Mouse (Mus musculus) liver, embryonic 15.5 days (tissue): ENCODE measurements around the gene Odf4. TPM values are rescaled to one million over a fixed set of nuclear protein-coding genes. Genes with fewer than 3 reads are reported as not detected.
"Not testable (repeated sequence)": the region's sequence is repeated elsewhere in the genome, so short reads cannot be mapped to it uniquely, and the experiment has no call there.

Source experiments
- ATAC-seq: fragments of 200-750 bp; cut with Nextera tagmentation; 2 replicates; pipeline ENCODE4 v1.8.0; 2017; ENCODE audit warnings: moderate number of reproducible peaks, mild to moderate bottlenecking, moderate library complexity; ENCODE audit not compliant: insufficient read depth
- H3K27ac ChIP-seq: fragments of 300-500 bp; sonication (generic); replicated peaks from 2 replicates; pipeline ENCODE4 v1.5.1; 2015; ENCODE audit warnings: mild to moderate bottlenecking, inconsistent platforms
- H3K27me3 ChIP-seq: fragments of 300-500 bp; sonication (generic); 2 replicates; pipeline ENCODE4 v1.6.1; 2015; ENCODE audit warnings: mild to moderate bottlenecking, inconsistent platforms
- H3K36me3 ChIP-seq: fragments of 300-500 bp; sonication (generic); replicated peaks from 2 replicates; pipeline ENCODE4 v1.6.1; 2015; ENCODE audit warnings: moderate library complexity, mild to moderate bottlenecking, inconsistent platforms
- H3K4me1 ChIP-seq: fragments of 300-500 bp; sonication (generic); replicated peaks from 2 replicates; pipeline ENCODE4 v1.6.1; 2015; ENCODE audit warnings: inconsistent platforms
- H3K4me2 ChIP-seq: fragments of 300-500 bp; sonication (generic); 2 replicates; pipeline ENCODE4 v1.6.1; 2015; ENCODE audit warnings: moderate library complexity, mild to moderate bottlenecking, inconsistent platforms
- H3K4me3 ChIP-seq: fragments of 300-500 bp; sonication (generic); replicated peaks from 2 replicates; pipeline ENCODE4 v1.5.1; 2015; ENCODE audit warnings: mild to moderate bottlenecking, inconsistent platforms
- H3K9ac ChIP-seq: fragments of 300-500 bp; sonication (generic); 2 replicates; pipeline ENCODE4 v1.6.1; 2015; ENCODE audit warnings: moderate library complexity, mild to moderate bottlenecking, inconsistent platforms
- H3K9me3 ChIP-seq: fragments of 300-500 bp; sonication (generic); replicated peaks from 2 replicates; pipeline ENCODE4 v1.6.1; 2016; ENCODE audit warnings: inconsistent platforms
- WGBS: fragments of 180-500 bp; shearing (Covaris S2); methylation state at CpG from one replicate; pipeline ENCODE4 v1.1.7; 2015; ENCODE audit warnings: mixed read lengths; ENCODE audit not compliant: insufficient replicate concordance; 5-methylcytosine and 5-hydroxymethylcytosine counted together
- polyA plus RNA-seq: library from polyadenylated mRNA; unstranded; fragments of >200 nt; fragmentation: Nextera tagmentation; extraction: Ambion mirVana; gene quantifications from 2 replicates; pipeline ENCODE4 v1.2.1, GENCODE M21; 2015

Gene Odf4
- polyA plus RNA-seq, 1 experiment from 2014 or later = not detected

DNA sequence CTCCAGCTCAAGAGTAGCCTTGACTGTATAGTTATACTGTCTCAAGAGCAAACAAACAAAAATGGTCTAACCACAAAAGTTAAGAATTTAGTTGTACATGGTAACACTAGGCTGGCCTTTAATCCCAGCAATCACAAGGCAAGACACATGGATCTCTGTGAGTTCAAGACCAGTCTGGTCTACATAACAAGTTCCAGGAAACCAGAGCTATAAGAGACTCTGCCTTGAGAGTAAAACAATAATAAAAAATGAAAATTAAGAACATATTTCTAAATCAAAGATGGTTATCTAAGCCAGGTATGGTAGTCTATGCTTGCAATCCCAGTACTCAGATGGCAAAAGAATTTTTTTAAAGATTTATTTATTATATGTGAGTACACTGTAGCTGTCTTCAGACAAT lies 38.2 kb upstream of the Odf4 start:
- Histone ChIP-seq H3K4me1 (peaks cover 28% of the 10 kb centered on the region), H3K27ac (no peak overlapping the region), H3K4me2 (no peak overlapping the region), H3K27me3 (peaks cover 6% of the 10 kb centered on the region; the same call in 1 of the 2 replicates), H3K36me3 (no peaks in the 10 kb centered on the region), H3K9ac (no peak overlapping the region), H3K4me3 (no peak overlapping the region), H3K9me3 (no peaks in the 10 kb centered on the region)
- ATAC-seq = no peak

DNA sequence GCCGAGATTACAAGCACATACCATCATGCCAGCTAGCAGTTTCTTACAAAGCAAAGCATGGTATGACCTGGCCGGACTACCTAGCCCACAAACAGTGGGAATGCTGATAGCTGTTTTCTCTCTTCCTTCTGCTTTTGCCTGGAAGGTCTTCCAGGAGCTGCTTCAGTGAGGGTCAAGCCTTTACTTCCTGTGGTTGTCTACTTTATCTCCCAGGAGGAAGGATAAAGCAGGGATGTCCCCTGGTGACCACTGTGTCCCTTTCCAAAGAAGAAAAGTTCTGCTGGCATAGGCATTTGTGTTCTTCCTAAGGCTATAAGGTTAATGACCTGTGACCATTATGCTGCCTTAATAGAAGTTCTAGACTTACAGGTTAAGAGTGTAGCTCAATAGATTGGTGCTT lies 36.5 kb upstream of the Odf4 start:
- Histone ChIP-seq H3K4me1 (peaks cover 19% of the 10 kb centered on the region), H3K9me3 (no peaks in the 10 kb centered on the region), H3K4me2 (no peak overlapping the region), H3K27me3 (no peaks in the 10 kb centered on the region), H3K36me3 (no peaks in the 10 kb centered on the region), H3K27ac (no peak overlapping the region), H3K4me3 (no peak overlapping the region), H3K9ac (no peak overlapping the region)
- WGBS = 47% methylated on average over 2 of the region's 2 CpGs
- no peak for ATAC-seq

DNA sequence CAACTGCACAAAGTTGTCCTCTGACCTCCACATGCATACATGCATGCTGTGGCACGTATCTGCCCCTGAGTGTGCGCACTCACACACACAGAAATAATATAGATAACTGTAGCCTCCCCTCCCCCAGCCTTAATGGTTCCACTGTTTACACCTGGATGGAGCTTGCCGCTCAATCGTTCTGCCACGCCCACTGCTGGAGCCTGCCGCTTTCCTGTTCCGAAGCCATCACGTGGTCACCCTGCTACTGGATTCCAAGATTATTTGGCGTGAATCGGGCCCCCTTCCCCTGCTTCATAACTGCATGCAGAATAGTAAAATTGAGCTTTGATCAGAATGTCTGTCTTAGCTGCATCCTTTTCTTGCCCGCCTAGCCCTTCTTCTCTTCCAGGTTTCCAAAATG lies 35.3 kb upstream of the Odf4 start:
- not testable (repeated sequence) for ATAC-seq, H3K4me3 ChIP-seq, H3K4me1 ChIP-seq, H3K27me3 ChIP-seq, H3K27ac ChIP-seq, H3K4me2 ChIP-seq, H3K9ac ChIP-seq, H3K9me3 ChIP-seq, H3K36me3 ChIP-seq
- WGBS = 34% methylated on average over 11 of the region's 11 CpGs

DNA sequence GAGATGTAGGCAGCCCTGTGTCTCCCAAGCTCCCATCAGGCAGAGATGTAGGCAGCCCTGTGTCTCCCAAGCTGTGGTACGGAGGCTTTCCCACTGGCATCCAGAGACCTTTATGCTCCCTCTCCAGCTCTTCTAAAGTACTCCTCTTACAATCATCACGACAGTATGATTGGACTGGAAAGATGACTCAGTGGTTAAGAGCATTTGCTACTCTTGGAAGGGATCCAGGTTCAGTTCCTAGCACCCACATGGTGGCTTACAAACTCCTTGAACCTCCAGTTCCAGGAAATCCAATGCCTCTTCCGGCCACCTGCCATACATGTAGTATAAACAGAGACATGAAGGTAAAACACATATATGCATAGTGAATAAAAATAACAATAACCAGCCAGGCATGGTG lies 34.7 kb upstream of the Odf4 start:
- peaks cover 3% of the 10 kb centered on the region for H3K4me1 ChIP-seq
- H3K4me2 ChIP-seq = no peak overlapping the region
- no peak for ATAC-seq
- H3K36me3 ChIP-seq = no peaks in the 10 kb centered on the region
- no peak overlapping the region for H3K27ac ChIP-seq
- no peak overlapping the region for H3K4me3 ChIP-seq
- H3K27me3 ChIP-seq = peaks cover 13% of the 10 kb centered on the region
- no peaks in the 10 kb centered on the region for H3K9me3 ChIP-seq
- WGBS = 61% methylated on average over 3 of the region's 3 CpGs
- H3K9ac ChIP-seq = no peak overlapping the region

DNA sequence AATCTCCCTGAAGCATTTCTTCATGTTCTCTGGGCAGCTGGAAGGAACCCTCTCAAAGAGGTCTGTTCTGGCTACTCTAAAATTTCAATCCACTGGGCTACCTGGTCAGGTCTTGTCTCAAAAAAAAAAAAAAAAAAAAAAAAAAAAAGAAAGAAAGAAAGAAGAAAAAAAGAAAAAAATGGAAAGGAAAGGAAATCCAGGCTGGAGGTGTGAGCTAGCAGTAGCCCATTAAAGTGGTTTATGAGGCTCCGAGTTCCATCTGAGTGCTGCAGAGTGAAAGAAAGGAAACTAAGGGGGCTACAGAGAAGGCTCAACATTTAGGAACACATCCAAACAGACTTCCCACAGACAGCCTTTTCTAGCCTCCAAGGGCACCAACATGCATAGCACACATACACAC lies 31.1 kb upstream of the Odf4 start:
- 69% methylated on average over 1 of the region's 1 CpGs for WGBS
- Histone ChIP-seq H3K4me3 (no peak overlapping the region), H3K27me3 (peaks cover 49% of the 10 kb centered on the region), H3K9me3 (no peaks in the 10 kb centered on the region), H3K36me3 (no peaks in the 10 kb centered on the region), H3K4me1 (no peaks in the 10 kb centered on the region), H3K9ac (no peak overlapping the region), H3K27ac (no peak overlapping the region), H3K4me2 (no peak overlapping the region)
- no peak for ATAC-seq

DNA sequence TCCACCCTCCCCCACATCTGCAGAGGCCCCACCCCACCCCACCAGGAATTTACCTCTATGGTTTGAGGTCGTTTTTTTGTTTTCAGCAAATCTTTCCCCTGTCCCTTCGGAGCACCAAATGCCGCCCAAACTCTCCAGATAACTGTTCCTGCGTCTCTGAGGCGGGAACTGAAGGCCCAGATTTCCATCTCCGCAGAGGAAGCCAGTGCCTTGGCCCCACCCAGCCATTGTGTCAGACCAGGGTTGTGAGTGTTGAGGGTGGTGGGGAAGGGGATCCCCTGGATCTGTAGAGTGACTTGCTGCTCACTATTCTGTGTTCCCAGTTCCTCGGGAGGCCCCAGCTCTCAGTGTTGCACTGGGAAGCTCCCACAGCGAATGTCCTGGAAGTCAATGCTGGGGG lies 30.4 kb upstream of the Odf4 start, which contains the start of gene Arhgef15:
Arhgef15 (minus strand) TSS at position 173 of the 400 bp plus-strand sequence.
- Histone ChIP-seq H3K27me3 (peaks cover 53% of the 10 kb centered on the region), H3K9ac (no peak within 1 kb of the TSS), H3K9me3 (no peaks in the 10 kb centered on the region), H3K4me2 (no peak within 1 kb of the TSS), H3K4me3 (peak within 1 kb of the TSS; percentile 11), H3K4me1 (no peaks in the 10 kb centered on the region), H3K36me3 (no peaks in the 10 kb centered on the region), H3K27ac (no peak within 1 kb of the TSS)
- no peak for ATAC-seq
- WGBS = 30% methylated on average over 8 of the region's 8 CpGs

DNA sequence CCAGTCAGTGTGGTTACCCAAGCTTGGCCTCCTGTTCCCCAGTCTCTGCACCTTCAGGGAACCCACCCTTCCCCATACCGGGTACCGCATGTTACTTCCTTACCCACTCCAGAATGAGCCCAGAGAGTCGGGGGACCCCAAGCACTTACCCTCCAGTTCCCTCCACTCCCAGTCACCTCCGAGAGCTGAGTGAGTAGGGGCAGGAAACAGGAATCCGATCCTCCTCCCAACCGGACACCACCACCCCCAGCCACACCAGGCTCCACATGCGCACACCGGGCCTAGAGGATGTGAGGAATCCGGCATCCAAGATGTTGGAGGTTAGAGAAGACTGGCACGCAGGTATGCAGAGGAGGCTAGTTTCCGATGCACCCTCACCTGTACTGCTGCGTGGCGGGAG lies 29.8 kb upstream of the Odf4 start:
- H3K9ac ChIP-seq = no peak overlapping the region
- no peaks in the 10 kb centered on the region for H3K4me1 ChIP-seq
- peak overlapping the region; percentile 11 for H3K4me3 ChIP-seq
- H3K27me3 ChIP-seq = peaks cover 58% of the 10 kb centered on the region
- H3K27ac ChIP-seq = no peak overlapping the region
- H3K4me2 ChIP-seq = no peak overlapping the region
- no peak for ATAC-seq
- H3K9me3 ChIP-seq = no peaks in the 10 kb centered on the region
- H3K36me3 ChIP-seq = no peaks in the 10 kb centered on the region
- 35% methylated on average over 13 of the region's 13 CpGs for WGBS

DNA sequence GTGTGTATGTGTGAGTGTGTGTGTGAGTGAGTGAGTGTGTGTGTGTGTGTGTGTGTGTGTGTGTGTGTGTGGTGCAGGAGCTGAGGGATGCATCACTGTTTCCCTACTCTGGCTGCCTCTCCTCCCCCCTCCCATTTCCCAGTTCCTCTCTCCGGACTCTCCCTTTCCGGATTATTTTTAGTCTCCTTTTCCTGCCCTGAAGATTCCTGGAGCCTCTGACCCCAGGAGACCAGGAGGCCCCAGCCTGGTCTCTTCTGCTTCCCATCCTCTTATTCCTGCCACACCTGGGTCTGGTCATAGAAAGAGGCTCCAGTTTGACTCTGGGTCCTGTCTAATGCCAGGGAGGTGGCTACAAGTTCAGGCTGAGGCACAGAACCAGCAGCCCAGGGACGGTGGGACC lies 29.2 kb upstream of the Odf4 start:
- H3K27ac ChIP-seq = no peak overlapping the region
- no peaks in the 10 kb centered on the region for H3K36me3 ChIP-seq
- no peak overlapping the region for H3K9ac ChIP-seq
- no peaks in the 10 kb centered on the region for H3K4me1 ChIP-seq
- H3K4me3 ChIP-seq = peak overlapping the region; percentile 11
- WGBS = 21% methylated on average over 3 of the region's 3 CpGs
- H3K27me3 ChIP-seq = peaks cover 64% of the 10 kb centered on the region
- no peak overlapping the region for H3K4me2 ChIP-seq
- ATAC-seq = no peak
- no peaks in the 10 kb centered on the region for H3K9me3 ChIP-seq

DNA sequence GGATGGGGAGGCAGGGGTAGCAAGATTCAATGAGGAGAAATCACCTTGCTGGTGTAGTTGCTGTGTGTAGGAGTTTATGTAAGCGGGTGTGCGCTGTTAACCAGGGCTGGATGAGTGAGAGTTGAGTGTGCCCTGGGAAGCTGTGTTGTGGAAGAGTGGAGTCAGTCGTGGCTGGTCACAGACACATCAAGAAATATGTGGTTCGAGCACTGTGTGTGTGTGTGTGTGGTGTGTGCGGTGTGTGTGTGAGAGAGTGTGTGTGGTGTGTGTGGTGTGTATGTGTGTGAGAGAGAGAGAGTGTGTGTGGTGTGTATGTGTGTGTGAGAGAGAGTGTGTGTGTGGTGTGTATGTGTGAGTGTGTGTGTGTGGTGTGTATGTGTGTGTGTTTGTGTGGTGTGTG lies 28.6 kb upstream of the Odf4 start:
- Histone ChIP-seq H3K27ac (no peak overlapping the region), H3K9ac (no peak overlapping the region), H3K27me3 (peaks cover 67% of the 10 kb centered on the region), H3K36me3 (no peaks in the 10 kb centered on the region), H3K9me3 (no peaks in the 10 kb centered on the region), H3K4me3 (no peak overlapping the region), H3K4me2 (no peak overlapping the region), H3K4me1 (no peaks in the 10 kb centered on the region)
- 60% methylated on average over 5 of the region's 5 CpGs for WGBS
- ATAC-seq = no peak

DNA sequence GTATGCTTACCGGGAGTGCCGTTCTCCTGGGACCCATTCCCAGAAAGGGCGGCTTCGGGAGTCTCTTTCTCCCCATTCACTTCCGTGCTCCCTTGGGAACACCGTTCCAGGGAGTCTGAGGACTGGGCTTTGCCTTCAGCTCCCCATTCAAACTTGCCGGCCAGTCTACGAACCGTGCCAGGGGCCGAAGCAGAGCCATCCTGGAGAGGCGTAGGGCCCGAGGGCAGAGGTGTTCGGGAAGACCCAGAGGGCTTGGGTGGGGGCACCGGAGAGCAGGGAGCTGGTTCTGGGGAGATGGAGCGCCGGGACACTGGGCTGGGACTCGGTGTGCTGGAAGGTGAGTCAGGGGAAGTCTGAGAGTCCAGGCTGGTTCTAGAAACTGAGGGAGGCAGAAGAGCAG lies 27.5 kb upstream of the Odf4 start:
- H3K4me1 ChIP-seq = no peaks in the 10 kb centered on the region
- no peak for ATAC-seq
- H3K9me3 ChIP-seq = no peaks in the 10 kb centered on the region
- H3K36me3 ChIP-seq = no peaks in the 10 kb centered on the region
- no peak overlapping the region for H3K9ac ChIP-seq
- peak overlapping the region; percentile 42 for H3K4me2 ChIP-seq
- H3K27ac ChIP-seq = no peak overlapping the region
- WGBS = 5% methylated on average over 17 of the region's 17 CpGs
- peak overlapping the region; percentile 20; the same call in 1 of the 2 replicates for H3K4me3 ChIP-seq
- H3K27me3 ChIP-seq = peaks cover 72% of the 10 kb centered on the region

DNA sequence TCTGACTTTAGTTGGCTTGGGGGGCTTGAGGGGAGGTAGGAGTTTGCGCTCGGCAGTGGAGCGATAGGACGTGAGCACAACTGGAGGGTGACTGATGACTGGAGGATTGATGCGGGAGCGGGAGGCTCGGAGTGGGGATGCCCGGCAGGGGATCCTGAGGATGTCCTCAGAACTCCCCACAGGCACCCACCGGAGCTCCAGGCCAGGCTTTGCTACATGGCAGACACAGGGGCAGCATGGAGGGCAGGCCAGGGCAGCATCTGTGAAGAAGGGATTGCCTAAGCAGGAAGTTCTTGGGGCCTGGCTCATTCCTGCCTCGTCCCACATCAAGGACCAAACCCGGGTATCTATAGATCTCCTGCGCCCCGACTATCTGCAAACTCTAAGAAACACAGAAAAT lies 27.0 kb upstream of the Odf4 start:
- no peaks in the 10 kb centered on the region for H3K36me3 ChIP-seq
- no peak for ATAC-seq
- no peaks in the 10 kb centered on the region for H3K9me3 ChIP-seq
- peak overlapping the region; percentile 42; the same call in 1 of the 2 replicates for H3K4me2 ChIP-seq
- H3K4me1 ChIP-seq = no peaks in the 10 kb centered on the region
- H3K27me3 ChIP-seq = peaks cover 72% of the 10 kb centered on the region
- WGBS = 40% methylated on average over 13 of the region's 13 CpGs
- no peak overlapping the region for H3K27ac ChIP-seq
- H3K4me3 ChIP-seq = no peak overlapping the region
- H3K9ac ChIP-seq = no peak overlapping the region

DNA sequence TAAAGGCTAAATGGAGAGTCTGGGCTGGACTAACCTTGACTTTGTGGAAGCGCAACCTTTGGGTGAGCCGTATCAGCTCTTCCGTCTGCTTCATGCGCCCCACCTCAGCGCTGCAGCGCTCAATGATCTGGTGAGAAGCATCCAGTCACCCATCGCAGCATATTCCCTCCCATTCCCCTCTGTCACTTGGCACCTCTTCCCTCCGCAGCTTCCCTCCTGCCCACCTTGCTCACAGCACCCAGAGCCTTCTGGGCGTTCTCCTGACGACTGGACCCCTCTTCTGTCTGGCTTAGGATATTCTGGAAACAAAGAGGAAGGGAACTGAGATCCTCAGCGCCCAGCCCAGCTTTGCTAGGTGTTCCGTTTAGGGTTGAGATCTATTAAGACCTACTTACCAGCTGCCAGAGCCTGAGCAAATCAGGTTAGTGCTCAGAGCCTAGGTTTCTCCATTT lies 20.7 kb upstream of the Odf4 start:
- no peaks in the 10 kb centered on the region for H3K36me3 ChIP-seq
- no peak overlapping the region for H3K4me2 ChIP-seq
- no peaks in the 10 kb centered on the region for H3K9me3 ChIP-seq
- no peak overlapping the region for H3K4me3 ChIP-seq
- H3K27ac ChIP-seq = no peak overlapping the region
- peaks cover 39% of the 10 kb centered on the region for H3K27me3 ChIP-seq
- WGBS = 43% methylated on average over 12 of the region's 12 CpGs
- H3K4me1 ChIP-seq = no peaks in the 10 kb centered on the region
- ATAC-seq = no peak
- H3K9ac ChIP-seq = no peak overlapping the region
